Mouse (Mus musculus): Measurements from ENCODE around the gene Otop2.

Otop2 gene

DNA sequence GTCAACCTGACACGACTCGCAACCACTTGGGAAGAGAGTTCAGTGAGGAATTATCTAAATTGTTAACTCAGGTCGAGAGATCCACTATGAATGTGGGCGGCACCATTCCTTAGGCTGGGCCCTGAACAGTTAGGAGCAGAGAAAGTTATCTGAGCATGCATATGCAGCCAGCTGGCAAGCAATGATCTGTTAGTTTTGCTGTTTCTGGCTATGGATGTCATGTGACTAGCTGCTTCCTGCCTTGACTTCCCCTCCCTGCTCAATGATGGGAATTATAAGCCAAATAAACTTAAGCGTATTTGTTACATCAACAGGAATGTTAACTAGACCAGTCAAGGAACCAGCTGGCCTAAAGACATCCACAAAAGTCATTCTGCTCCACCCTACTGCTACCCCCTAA is 46.4 kb downstream of the Otop2 start:
- no peak for DNase-seq

DNA sequence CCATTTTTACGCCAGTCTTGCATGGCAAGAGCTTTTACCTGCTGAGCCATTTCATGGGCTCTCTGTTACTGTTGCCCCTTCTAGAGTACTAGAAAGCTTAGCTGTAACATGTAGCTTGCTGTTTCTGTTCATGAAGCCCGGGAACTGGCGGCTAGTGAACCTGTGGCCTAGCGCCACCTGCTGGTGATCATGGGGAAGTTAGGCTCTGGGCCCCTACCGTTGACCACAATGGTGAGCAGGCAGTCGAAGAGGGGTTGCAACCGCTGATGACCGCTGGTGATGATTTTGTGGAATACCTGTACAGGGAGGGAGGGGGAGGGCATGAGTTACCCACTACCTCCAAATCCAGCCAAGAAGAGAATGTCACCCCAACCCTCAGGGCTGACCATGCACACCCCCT is 47.2 kb downstream of the Otop2 start:
- DNase-seq = peak; percentile 93

DNA sequence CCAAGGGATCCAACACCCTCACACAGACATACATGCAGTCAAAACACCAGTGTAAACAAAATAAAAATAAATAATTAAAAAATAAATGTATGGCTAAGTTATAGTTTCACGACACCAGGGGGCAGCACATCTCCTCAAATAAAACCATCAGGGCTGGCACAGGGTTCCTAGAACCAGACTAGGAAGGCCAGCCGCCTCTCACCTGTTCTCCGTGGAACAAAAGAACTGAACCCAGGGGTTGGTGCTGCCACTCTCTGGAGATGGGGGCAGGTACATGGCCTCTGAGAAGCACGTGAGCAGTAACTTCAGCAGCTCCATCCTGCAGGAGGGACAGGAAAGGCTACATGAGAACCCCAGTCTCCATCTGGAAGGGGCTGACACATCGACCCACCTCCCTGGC is 51.5 kb downstream of the Otop2 start:
- DNase-seq = peak; percentile 95

DNA sequence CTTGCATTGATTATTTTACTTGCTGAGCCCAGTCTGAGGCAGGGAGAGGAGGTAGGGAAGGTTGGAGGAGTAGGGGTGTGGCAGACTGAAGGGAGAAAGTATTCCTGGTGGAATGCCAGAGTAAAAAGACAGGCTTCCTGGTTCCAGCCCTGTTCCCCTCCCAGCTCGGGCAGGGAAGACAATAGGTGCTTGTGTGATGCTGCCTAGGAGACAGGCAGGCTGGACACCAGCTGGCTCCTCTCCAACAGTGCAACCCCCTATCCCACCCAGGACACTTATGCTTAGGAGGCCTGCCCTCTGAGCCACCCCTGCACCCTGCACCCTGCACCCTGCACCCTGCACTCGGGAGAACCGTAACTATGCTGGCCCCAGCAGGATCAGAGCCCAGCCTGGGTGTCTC is 52.3 kb downstream of the Otop2 start:
- DNase-seq = peak; percentile 92

DNA sequence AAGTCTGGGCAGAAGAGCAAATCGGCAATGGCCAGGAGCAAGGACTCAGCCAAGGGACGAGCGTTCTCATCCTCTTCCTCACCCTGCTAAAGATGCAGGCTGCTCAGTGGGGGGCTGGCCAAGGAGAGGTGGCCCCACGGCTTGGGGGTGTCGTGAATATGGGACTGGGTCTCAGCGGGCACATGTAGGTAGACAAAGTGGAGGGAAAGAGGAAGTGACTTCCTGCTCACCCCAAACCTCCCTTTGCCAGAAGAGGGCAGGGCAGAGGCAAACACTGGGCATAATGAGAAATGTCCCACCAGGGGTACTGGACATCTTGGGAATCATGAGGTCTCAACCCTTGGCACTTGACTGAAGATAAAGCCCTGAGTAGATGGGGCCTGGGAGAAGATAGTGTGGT is 52.8 kb downstream of the Otop2 start:
- DNase-seq = no peak

DNA sequence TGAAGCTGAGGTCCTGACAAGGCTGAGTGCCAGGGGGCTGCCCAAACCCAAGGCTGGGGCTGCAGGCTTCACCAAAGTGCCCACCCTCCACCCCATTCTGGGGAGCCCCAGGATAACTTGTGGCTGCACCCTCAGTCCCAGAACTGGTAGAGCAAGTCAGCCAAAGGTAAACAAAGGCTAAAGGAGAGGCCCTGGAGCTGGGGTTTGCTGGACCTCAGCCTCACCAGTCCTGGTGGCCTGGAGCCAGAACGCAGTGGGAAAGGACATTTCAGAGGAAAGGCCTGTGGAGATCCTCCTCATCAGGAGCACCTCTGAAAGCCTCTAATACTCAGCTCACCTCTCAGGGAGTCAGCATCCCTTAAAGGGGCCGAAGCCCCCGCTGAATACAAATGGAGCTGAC is 57.2 kb downstream of the Otop2 start:
- DNase-seq = no peak

DNA sequence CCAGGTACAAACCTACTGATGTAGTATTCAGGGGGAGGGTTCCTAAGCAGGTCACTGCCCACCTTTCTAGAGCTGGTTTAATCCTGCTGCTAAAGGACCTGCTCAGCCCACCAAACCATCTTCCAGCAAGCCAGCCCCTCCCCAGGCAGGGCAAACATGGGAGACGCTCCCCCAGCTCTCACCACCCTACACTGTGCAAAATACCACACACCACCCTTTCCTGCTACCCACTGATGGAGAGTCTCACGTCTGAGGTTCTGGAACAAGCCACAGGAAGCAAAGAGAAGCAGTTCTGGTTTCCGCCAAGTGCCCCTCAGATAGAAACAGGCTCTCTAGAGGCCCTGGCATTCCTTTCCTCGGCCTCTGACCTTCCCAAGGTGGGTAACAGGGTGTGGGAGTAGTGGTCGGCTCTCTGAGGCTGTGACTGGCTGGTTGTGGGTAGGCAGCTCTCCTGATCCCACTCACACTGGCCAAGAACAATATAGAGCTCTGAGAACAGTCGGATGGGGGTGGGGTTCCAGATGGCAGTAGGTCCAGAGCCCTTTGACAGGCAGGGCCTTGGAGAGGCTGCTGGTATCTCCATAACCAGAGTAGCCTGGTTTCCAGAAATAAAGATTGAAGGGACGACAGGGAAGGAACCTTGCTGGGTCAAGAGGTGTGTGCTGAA is 59.2 kb downstream of the Otop2 start:
- peak; percentile 97 for DNase-seq

DNA sequence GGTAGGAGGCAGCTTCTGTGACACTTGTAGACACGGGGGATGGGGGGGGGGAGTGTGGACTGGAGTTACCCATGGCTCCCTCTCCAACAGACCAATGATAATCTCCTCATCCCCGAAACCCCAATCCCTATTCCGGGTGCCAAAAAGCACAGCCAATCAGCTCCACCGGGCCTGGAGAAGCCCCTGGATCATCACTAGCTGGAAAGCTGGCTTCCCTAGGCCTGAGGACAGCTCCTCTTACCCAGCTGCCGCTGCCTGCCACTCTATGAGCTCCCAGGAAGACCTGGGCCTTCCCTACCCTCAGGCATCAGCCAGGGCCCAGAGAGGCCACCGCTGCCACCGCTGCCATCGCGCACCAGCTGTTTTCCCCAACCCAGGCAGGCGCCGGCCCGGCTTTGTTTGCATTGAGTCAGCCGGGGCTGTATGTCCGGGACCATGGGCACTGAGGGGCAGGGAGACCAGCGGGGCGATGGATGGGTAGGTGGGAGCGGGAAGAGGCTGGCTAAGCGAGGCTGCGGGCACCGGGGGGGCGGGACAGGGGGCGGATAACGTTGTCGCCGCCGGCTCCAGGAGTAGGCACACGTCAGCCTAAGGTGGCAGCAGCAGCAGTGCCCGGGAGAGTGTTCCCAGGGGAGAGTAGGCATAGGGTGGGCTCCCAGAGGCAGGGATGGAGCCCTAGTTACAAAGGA is 59.9 kb downstream of the Otop2 start:
- DNase-seq = peak; percentile 93

DNA sequence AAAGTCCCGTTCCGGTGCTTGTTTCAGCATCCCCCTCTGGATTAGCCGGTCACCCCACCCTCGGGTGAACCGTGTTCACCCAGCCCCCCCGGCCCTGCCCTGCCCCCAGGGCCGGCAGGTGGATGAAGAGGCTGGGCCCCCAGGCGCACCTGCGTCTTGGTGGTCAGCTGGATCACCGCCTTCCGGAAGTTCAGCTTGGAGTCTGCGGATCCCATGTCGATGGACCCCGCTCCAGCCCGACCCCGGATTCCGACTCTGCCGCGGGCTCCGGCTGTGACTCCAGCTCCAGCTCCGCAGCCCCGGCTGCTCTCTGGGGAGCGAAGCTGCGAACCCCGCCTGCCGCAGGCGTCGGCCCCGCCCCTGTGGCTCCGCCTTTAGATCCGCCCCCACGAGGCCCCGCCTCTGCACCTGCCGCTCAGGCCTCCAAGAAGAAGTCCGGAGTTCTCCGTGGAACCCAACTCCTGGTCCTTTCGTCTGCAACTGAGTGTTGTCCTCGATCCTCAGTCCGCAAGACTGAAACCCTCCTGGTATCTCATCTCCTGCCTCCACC is 60.5 kb downstream of the Otop2 start, which contains the start of gene Hid1:
Hid1 (minus strand) TSS at position 362 of the 550 bp plus-strand sequence.
- DNase-seq = peak; percentile 97

DNA sequence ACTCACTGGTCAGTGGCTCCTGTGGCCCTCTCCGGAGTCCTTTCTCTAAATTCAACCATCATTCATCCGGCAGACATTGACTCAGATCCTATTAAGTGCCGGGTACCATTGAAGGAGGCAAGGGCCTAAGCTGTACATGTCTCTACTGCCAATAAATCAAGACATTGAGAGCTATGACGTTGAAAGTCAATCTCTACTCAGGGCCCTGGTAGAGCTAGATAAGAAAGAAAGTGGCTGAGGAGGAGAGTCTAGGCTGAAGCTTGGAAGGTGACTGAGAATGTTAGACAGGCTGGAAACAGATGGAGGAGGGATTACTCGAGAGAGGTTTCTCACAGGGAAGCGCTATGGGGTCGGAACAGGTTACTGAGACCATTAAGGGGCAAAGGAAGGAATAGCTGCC is 63.4 kb downstream of the Otop2 start:
- DNase-seq = no peak

DNA sequence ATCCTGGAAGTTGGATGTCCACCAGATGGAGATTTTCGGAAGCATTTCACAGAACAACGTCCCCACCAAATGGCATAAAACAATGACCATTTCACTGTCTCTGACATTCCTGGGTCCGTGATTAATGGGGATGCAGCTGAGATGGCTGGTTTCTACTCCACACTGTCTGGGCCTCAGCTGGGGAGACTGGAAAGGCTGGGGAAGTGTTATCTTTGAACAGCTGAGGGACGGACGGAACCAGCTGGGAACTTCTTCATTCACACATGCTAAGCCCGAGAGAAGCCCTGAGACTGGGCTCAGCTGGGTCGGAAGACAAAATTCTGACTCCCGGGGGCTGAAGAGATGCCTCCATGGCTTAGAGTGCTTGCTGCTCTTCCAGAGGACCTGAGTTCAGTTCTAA is 64.4 kb downstream of the Otop2 start:
- peak; percentile 87 for DNase-seq

DNA sequence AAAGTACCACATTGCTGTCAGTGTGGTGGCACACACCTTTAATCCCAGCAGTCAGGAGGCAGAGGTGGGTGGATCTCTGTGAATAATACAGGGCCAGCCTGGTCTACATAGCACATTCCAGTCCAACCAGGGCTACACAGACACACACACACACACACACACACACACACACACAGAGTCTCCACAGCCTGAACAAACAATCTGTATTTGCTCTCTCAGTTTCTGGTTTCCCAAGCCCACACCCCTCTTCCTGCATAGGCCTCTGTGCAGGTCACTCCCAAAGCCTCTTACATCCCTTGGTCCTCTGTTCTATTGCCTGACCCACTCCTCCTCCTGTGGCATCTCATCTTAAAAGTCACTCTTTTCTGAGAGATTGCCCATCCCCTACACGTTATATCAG is 65.1 kb downstream of the Otop2 start:
- no peak for DNase-seq

DNA sequence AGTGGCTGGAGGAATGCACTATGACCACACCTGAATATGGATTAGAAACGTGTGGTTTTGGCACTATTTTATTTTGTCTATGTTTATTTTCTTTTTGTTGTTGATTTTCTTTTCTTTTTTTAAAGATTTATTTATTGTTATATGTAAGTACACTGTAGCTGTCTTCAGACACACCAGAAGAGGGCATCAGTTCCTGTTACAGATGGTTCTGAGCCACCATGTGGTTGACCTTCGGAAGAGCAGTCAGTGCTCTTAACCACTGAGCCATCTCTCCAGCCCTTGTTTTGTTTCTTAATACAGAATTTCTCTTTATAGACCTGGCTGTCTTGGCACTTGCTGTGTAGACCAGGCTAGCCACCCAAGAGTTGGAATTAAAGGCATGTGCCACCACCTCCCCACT is 65.8 kb downstream of the Otop2 start:
- DNase-seq = no peak

DNA sequence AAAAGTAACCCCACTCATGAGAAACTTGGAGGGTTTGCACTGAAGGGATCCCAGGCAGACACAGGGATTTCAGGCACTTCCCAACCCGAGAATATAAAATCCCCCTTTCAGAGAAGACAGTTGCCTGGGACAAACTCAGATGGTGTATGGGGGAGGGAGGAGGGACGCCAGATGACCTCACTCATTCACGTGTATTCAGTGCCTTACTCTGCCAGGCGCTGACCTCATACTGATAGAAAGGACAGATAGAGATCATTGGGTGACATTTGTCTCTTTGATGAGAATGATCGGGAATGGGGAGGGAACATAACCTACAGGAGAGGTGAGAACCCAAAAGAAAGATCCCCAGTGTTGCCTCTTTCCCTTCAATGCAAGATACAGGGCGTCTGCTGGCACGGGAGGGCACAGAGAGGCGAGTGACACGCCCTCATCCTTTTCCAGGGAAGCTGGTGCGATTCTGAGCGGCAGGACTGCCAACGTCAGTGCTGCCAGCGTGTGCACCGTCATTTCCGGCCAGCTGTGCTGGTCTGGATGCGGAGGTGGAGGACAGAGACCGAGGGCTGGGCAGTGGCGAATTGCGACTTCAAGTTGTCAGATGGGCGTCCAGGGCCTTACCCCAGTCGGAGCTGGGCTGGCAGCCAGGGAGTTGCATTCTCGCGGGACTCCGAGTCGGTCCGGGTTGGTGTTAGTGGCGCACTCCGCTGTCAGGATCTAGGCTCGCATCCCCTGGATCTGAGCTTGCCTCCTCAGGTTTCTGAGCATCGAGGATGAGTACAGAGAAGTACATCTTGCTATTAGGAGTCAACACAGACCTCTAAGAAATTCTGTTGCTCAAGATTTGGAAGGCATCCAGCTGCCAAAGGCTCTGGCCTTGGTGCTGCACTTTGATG is 67.1 kb downstream of the Otop2 start:
- peak; percentile 98 for DNase-seq

DNA sequence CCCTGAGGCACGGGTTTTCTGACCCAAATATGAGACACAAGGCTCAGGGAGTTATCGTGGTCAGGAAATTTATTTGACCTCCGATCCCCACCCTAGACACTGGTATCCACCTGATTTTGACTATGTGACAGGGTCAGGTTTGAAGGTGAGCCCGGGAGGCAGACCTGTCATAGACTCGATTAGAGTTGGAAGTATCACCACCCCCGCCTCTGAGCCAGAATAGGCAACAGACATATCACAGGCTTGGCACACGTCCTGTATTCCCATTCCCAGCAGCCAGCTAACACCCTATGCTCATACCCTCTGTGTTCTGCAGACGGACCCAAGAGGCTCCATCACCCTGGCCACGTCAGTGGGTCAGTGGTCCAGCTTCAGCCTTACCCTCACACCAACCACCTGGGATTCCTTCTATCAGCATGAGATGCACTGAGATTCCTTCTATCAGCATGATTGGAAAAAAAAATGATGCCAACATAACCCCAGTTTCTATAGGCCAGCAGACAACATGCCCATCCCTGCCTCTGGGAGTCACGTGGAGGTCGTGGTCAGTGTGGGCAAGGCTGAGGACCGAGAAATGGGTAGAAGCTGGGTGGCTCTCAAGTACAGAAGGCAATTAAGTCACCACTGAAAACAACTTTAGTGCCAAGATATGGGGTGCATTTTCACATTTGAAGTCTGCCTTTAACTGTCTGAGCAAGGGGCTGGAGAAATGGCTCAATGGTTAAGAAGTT is 67.9 kb downstream of the Otop2 start:
- peak; percentile 94 for DNase-seq

DNA sequence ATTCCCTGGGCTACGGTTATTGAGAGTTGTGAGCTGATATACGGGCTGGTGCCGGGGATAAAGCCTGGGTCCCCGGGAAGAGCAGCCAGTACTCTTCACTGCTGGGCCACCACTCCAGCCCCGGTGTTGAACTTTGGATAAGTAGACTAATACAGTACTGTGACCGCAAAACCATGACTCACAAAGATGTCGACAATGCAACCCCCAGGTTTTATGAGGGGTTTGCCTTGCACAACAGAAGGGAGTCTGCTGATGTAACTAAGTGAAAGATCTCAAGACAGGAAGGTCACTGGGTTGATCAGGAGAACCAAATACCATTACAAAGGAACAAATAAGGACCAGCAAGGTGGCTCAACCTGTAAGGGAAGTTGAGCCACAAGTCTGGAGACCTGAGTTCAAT is 69.8 kb downstream of the Otop2 start:
- DNase-seq = no peak

DNA sequence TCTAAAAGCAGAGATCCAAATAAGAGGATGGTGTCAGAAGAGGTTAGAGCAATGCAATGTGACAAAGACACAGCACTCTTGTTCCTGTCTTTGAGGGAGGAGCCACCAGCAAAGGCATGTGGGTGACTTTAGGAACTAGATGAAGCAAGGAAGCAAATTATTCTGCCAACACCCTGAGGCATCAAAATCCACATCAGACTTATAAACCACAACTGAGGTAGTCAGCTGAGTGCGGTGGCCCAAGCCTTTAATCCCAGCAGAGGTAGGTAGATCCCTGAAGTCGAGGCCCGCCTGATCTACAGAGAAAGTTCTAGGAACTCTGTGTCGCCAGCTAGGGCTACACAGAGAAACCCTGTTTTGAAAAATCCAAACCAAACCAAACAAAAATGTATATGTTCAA is 70.3 kb downstream of the Otop2 start:
- DNase-seq = peak; percentile 83

DNA sequence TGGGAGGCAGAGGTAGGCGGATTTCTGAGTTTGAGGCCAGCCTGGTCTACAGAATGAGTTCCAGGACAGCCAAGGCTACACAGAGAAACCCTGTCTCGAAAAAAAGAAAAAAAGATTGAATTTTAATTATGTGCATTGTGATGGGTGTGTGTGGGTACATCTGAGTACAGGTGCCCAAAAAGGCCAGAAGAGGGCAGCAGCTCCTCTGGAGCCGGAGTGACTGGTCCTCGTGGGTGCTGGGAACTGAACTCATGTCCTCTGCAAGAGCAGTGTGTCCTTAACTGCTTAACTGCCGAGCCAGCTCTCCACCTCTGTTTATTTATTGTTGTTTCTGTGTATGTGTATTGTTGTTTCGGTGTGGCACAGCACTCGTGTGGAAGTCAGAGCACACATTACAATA is 70.9 kb downstream of the Otop2 start:
- no peak for DNase-seq

DNA sequence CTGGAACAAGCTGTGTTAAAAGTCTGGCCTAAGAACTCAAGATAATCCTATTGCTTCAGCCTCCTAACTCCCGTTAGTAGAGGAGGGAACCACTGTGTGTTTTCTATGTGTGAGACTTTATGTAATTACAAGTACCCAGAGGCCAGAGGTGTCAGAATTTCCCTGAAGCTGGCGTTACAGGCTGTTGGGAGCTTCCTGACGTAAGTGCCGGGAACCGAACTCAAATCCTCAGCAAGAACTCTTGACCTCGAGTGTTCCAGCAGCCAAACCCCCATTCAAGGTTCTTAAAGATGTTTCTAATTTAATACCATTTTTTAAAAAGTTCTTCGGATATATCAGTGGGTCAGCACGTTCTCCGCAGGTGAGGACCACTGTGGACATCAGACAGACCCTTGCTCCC is 74.3 kb downstream of the Otop2 start:
- no peak for DNase-seq

Data from heart, adult 11 months (tissue).